Mouse (Mus musculus): ENCODE measurements around the gene Nol6. TPM values are rescaled to one million over a fixed set of nuclear protein-coding genes. Genes with fewer than 3 reads are reported as not detected.
A peak's percentile ranks its signal among the peaks of the same experiment; 100 is the strongest.

Gene Nol6
- polyA plus RNA-seq, 1 experiment from 2014 or later, result 37.1 TPM

- no peak overlapping the region for H3K4me2 ChIP-seq (ENCODE audit: low read length)
- H3K4me3 ChIP-seq (ENCODE audit: low read length), result no peak overlapping the region
- H3K27ac ChIP-seq (ENCODE audit: low read depth, low read length), result no peak overlapping the region
- WGBS, result 83% methylated on average over 3 of the region's 3 CpGs
- H3K27me3 ChIP-seq (replicated peaks; ENCODE audit: control insufficient read depth, insufficient read depth, low read length), result no peaks in the 10 kb centered on the region
- H3K9ac ChIP-seq (ENCODE audit: low read depth, low read length), result no peak overlapping the region
- ATAC-seq, result no peak
- peaks cover 4% of the 10 kb centered on the region; the same call in 1 of the 2 replicates for H3K4me1 ChIP-seq (ENCODE audit: control insufficient read depth, insufficient read depth, low read depth, low read length)
- no peaks in the 10 kb centered on the region for H3K9me3 ChIP-seq (ENCODE audit: control insufficient read depth, low read length)
- no peaks in the 10 kb centered on the region for H3K36me3 ChIP-seq (ENCODE audit: control insufficient read depth, insufficient read depth, low read length)
These were observed 25.6 kb upstream of the Nol6 start for GRCm38 (mm10) chr4:41149891-41150290.

- H3K4me1 ChIP-seq (ENCODE audit: control insufficient read depth, insufficient read depth, low read depth, low read length), result no peaks in the 10 kb centered on the region; the same call in 1 of the 2 replicates
- H3K4me2 ChIP-seq (ENCODE audit: low read length), result no peak overlapping the region
- 87% methylated on average over 2 of the region's 2 CpGs for WGBS
- H3K36me3 ChIP-seq (ENCODE audit: control insufficient read depth, insufficient read depth, low read length), result no peaks in the 10 kb centered on the region
- no peak overlapping the region for H3K27ac ChIP-seq (ENCODE audit: low read depth, low read length)
- ATAC-seq, result no peak
- H3K27me3 ChIP-seq (replicated peaks; ENCODE audit: control insufficient read depth, insufficient read depth, low read length), result no peaks in the 10 kb centered on the region
- H3K9ac ChIP-seq (ENCODE audit: low read depth, low read length), result no peak overlapping the region
- no peak overlapping the region for H3K4me3 ChIP-seq (ENCODE audit: low read length)
- H3K9me3 ChIP-seq (ENCODE audit: control insufficient read depth, low read length), result no peaks in the 10 kb centered on the region
These were observed 18.3 kb upstream of the Nol6 start for GRCm38 (mm10) chr4:41142601-41143000.

GRCm38 (mm10) chr4:41140174-41140875 is 16.1 kb upstream of the Nol6 start:
- H3K4me2 ChIP-seq (ENCODE audit: low read length), result no peak overlapping the region
- H3K9me3 ChIP-seq (ENCODE audit: control insufficient read depth, low read length), result no peaks in the 10 kb centered on the region
- H3K27ac ChIP-seq (ENCODE audit: low read depth, low read length), result no peak overlapping the region
- H3K27me3 ChIP-seq (replicated peaks; ENCODE audit: control insufficient read depth, insufficient read depth, low read length), result no peaks in the 10 kb centered on the region
- ATAC-seq, result no peak
- no peak overlapping the region for H3K9ac ChIP-seq (ENCODE audit: low read depth, low read length)
- H3K4me3 ChIP-seq (ENCODE audit: low read length), result no peak overlapping the region
- peaks cover 4% of the 10 kb centered on the region for H3K4me1 ChIP-seq (ENCODE audit: control insufficient read depth, insufficient read depth, low read depth, low read length)
- H3K36me3 ChIP-seq (ENCODE audit: control insufficient read depth, insufficient read depth, low read length), result no peaks in the 10 kb centered on the region
- WGBS, result 84% methylated on average over 6 of the region's 6 CpGs

GRCm38 (mm10) chr4:41136811-41137210 is 12.6 kb upstream of the Nol6 start:
- peak overlapping the region; percentile 95 for H3K4me3 ChIP-seq (ENCODE audit: low read length)
- 0% methylated on average over 8 of the region's 8 CpGs for WGBS
- H3K36me3 ChIP-seq (ENCODE audit: control insufficient read depth, insufficient read depth, low read length), result no peaks in the 10 kb centered on the region
- H3K4me2 ChIP-seq (ENCODE audit: low read length), result peak overlapping the region; percentile 84
- H3K9me3 ChIP-seq (ENCODE audit: control insufficient read depth, low read length), result no peaks in the 10 kb centered on the region
- no peaks in the 10 kb centered on the region for H3K27me3 ChIP-seq (replicated peaks; ENCODE audit: control insufficient read depth, insufficient read depth, low read length)
- H3K4me1 ChIP-seq (ENCODE audit: control insufficient read depth, insufficient read depth, low read depth, low read length), result peaks cover 8% of the 10 kb centered on the region
- H3K27ac ChIP-seq (ENCODE audit: low read depth, low read length), result peak overlapping the region; percentile 97
- ATAC-seq, result no peak
- H3K9ac ChIP-seq (ENCODE audit: low read depth, low read length), result peak overlapping the region; percentile 100

GRCm38 (mm10) chr4:41136454-41136805 is 12.2 kb upstream of the Nol6 start:
- WGBS, result 0% methylated on average over 4 of the region's 4 CpGs

GRCm38 (mm10) chr4:41135711-41136453 is 11.6 kb upstream of the Nol6 start, which contains the start of gene Ube2r2:
Gene Ube2r2, plus strand, starts transcription at chr4:41135743.
- Histone ChIP-seq H3K9me3 (ENCODE audit: control insufficient read depth, low read length) (no peaks in the 10 kb centered on the region), H3K36me3 (ENCODE audit: control insufficient read depth, insufficient read depth, low read length) (no peaks in the 10 kb centered on the region), H3K4me1 (ENCODE audit: control insufficient read depth, insufficient read depth, low read depth, low read length) (peaks cover 8% of the 10 kb centered on the region), H3K27me3 (replicated peaks; ENCODE audit: control insufficient read depth, insufficient read depth, low read length) (no peaks in the 10 kb centered on the region), H3K9ac (ENCODE audit: low read depth, low read length) (peak within 1 kb of the TSS; percentile 100), H3K4me2 (ENCODE audit: low read length) (peak within 1 kb of the TSS; percentile 84), H3K27ac (ENCODE audit: low read depth, low read length) (peak within 1 kb of the TSS; percentile 97), H3K4me3 (ENCODE audit: low read length) (peak within 1 kb of the TSS; percentile 95)
- ATAC-seq, result peak; percentile 75
- under 1% methylated on average over 51 of the region's 65 CpGs for WGBS

More at GRCm38 (mm10) chr4:41136454-41136805, 12.2 kb upstream of the Nol6 start:
- peaks cover 8% of the 10 kb centered on the region for H3K4me1 ChIP-seq (ENCODE audit: control insufficient read depth, insufficient read depth, low read depth, low read length)
- peak overlapping the region; percentile 100 for H3K9ac ChIP-seq (ENCODE audit: low read depth, low read length)
- H3K9me3 ChIP-seq (ENCODE audit: control insufficient read depth, low read length), result no peaks in the 10 kb centered on the region
- no peaks in the 10 kb centered on the region for H3K36me3 ChIP-seq (ENCODE audit: control insufficient read depth, insufficient read depth, low read length)
- peak overlapping the region; percentile 95 for H3K4me3 ChIP-seq (ENCODE audit: low read length)
- peak; percentile 19; the same call in 1 of the 2 replicates for ATAC-seq
- peak overlapping the region; percentile 97 for H3K27ac ChIP-seq (ENCODE audit: low read depth, low read length)
- no peaks in the 10 kb centered on the region for H3K27me3 ChIP-seq (replicated peaks; ENCODE audit: control insufficient read depth, insufficient read depth, low read length)
- peak overlapping the region; percentile 84 for H3K4me2 ChIP-seq (ENCODE audit: low read length)

GRCm38 (mm10) chr4:41134935-41135710 is 10.9 kb upstream of the Nol6 start:
- H3K4me2 ChIP-seq (ENCODE audit: low read length), result peak overlapping the region; percentile 84

GRCm38 (mm10) chr4:41133529-41134291 is 9.5 kb upstream of the Nol6 start:
- Histone ChIP-seq H3K36me3 (ENCODE audit: control insufficient read depth, insufficient read depth, low read length) (no peaks in the 10 kb centered on the region), H3K4me1 (ENCODE audit: control insufficient read depth, insufficient read depth, low read depth, low read length) (peaks cover 8% of the 10 kb centered on the region), H3K4me2 (ENCODE audit: low read length) (no peak overlapping the region), H3K4me3 (ENCODE audit: low read length) (no peak overlapping the region), H3K27me3 (replicated peaks; ENCODE audit: control insufficient read depth, insufficient read depth, low read length) (no peaks in the 10 kb centered on the region), H3K9me3 (ENCODE audit: control insufficient read depth, low read length) (no peaks in the 10 kb centered on the region), H3K27ac (ENCODE audit: low read depth, low read length) (no peak overlapping the region), H3K9ac (ENCODE audit: low read depth, low read length) (no peak overlapping the region)
- WGBS, result 86% methylated on average over 6 of the region's 6 CpGs
- ATAC-seq, result no peak

More at GRCm38 (mm10) chr4:41134935-41135710, 10.9 kb upstream of the Nol6 start:
- Histone ChIP-seq H3K27me3 (replicated peaks; ENCODE audit: control insufficient read depth, insufficient read depth, low read length) (no peaks in the 10 kb centered on the region), H3K36me3 (ENCODE audit: control insufficient read depth, insufficient read depth, low read length) (no peaks in the 10 kb centered on the region), H3K4me3 (ENCODE audit: low read length) (peak overlapping the region; percentile 95), H3K4me1 (ENCODE audit: control insufficient read depth, insufficient read depth, low read depth, low read length) (peaks cover 8% of the 10 kb centered on the region), H3K27ac (ENCODE audit: low read depth, low read length) (peak overlapping the region; percentile 97), H3K9me3 (ENCODE audit: control insufficient read depth, low read length) (no peaks in the 10 kb centered on the region), H3K9ac (ENCODE audit: low read depth, low read length) (peak overlapping the region; percentile 100)
- WGBS, result under 1% methylated on average over 23 of the region's 70 CpGs
- ATAC-seq, result peak; percentile 96

Measured in hindbrain, embryonic 16.5 days (tissue).